Mouse (Mus musculus) CD4-positive, CD25-positive, alpha-beta regulatory T cell, adult 2 months (primary cell): ENCODE measurements around the gene Spag8.

Experiments used
- DNase-seq: peaks from one replicate; pipeline ENCODE4 v3.0.0-alpha.2; 2012; ENCODE audit warnings: low read depth, low spot score

The Spag8 gene

DNA sequence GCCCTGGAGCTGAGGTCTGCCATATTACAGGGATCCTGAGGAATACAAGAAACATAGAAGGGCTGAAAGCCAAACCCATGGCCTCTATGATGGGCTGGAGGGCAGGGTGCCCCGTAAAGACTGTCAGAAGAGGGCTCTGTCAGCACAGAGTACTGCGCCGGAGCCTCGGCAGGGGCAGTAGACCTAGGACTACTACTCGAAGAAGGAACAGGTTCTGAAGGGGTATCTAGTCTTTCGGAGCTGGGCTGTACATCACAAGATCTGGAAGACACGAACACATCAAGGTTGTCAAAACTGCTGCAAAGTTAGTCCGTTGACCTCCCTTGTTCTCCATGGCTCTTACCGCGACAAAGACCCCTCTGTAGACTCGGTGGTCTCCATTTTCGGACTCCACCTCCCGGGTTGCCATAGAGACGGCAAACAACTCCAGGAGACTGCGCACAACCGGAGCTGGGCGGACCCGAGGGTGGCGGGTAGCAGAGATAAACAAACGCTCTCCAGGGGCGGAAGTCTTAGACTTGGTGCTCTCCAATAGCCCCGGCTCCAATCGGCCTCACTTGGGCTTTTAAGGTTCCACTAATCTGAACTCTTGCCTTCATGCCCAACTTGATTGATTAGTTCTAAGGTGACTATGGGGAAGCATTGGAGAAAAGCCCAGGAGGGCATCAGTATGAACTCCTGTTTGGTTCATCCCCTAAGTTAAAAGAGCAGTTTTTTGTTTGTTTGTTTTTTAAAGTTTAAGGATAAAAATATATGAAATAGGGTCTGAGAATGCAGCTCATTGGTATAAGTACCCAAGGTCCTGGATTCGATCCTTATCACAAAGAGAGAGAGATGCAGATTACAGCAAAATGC lies at the start of gene Spag8:
Gene Spag8 (minus strand): TSS at position 434 of the 855 bp plus-strand sequence.
- DNase-seq: peak; percentile 46

DNA sequence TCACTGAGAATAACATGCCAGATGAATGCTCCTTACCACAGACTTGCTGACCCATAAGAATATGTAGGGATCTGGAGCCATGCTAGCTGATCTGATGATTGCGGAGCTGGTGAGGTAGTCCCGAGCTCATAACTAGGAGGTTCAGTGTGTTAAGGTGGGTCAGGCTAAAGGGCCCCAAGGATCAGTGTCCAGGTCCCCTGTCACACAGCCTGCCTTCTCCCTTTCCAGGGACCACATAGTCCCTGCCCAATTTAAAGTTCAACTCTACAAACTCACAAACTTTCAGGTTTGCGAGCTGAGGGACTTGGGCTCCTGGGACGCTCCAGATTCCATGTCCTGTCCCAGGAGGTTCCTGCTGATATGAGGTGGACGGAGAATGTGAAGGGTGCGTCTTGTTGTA lies 47.3 kb upstream of the Spag8 start, which contains the start of gene Olfr70:
Gene Olfr70 (minus strand): TSS at position 101 of the 400 bp plus-strand sequence.
- DNase-seq: no peak

- no peak for DNase-seq
Measured at GRCm38 (mm10) chr4:43696561-43696960, 43.2 kb upstream of the Spag8 start.

GRCm38 (mm10) chr4:43695249-43695671 lies 41.9 kb upstream of the Spag8 start:
- DNase-seq: no peak

DNA sequence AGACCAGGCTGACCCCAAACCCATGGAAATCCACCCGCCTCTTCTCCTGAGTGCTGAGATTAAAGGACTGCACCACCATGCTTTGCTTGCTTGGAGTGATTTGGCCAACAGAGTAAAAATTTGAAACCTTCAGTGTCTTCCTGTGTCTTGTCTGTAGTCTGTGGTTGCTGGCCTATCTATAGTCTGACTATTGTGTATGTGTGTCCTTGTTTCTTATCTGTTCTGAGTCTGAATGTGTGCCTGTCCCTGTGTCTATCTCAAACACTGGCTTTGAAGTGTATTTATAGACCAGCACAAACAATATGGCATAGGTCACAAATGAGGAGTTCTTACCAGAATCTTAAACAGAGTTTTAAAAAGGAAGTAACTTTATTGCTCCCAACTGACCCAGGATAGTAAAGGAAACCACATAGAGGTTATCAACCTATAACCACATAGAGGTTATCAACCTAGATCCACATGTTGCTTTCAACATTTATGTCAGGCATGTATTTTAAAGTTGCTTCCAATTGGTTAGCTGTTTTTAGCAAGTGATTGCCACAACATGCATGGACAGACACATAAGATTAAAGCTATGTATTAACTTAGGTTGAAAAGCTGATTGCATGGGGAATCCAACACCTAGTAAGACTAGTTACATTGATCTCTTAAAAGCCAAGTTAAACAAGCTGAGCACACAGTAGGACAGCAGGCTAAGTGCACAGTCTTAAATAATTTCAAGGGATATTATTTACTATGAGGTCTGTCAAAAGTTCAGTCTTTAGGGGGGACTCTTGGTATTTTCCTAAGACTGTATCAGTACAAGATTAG lies 41.2 kb upstream of the Spag8 start:
- no peak for DNase-seq

DNA sequence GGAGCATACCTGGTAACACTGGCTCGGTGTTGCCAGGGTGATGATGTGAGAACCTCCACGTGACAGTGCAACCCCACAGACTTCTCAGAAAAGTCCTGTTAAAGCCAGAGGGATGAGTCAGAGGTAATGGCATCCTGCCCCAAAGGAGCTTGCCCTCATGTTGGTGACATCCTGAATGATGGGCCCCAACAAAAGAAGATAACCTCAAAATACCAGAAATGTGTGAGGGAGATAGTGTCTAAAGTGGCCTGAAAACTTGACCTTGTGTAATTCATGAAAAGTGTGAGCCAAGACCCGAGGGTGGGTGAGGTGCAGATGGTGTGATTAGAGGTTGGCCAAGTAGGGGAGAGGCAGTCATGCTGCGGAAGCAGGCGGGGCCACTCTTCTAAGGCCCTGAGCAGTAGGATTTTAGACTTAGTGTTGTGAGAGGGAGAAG lies 40.4 kb upstream of the Spag8 start:
- DNase-seq: no peak

GRCm38 (mm10) chr4:43691026-43691425 lies 37.6 kb upstream of the Spag8 start:
- DNase-seq: no peak

DNA sequence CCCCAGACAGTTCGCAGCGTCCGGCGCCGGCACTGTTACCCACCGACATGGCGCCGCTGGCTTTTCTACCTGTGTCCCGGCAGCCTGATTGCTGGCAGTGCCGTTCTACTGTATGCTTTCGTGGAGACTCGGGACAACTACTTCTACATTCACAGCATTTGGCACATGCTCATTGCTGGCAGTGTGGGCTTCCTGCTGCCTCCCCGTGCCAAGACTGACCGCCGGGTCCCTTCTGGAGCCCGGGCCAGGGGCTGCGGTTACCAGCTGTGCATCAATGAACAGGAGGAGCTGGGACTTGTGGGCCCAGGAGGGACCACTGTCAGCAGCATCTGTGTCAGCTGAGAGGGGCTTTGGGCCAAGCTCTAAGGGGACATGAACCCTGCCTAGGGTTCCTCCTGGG lies 36.6 kb upstream of the Spag8 start:
- DNase-seq: no peak

DNA sequence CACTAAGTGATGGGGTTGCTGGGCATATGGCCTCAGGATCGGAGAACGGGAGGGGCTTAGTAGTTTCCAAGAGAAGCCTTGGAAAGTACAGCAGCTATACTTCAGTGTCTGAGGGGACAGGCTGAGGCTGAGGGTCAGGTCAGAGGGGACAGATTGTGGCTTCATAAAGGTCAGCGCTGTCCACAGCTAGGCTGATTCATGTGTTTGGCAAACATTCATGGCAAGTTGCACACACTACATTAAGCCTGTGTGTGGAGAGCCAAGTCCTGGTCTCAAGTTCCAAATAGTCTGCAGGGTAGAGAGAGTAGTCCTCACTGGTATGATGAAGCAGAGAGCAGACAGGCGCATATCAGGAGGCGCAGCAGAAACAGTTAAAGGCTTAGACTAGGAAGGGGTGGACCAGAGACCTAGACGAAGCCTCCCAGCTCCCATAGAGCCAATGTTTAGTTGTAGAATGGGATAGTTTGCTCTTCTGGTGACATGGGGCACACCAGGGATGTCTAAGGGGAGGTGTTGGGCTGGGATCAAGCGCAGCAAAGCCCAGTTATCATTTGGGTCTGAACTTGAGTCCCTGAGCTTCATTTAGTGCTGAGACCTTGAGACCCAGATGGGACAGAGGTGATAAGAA lies 26.1 kb upstream of the Spag8 start:
- DNase-seq: no peak

DNA sequence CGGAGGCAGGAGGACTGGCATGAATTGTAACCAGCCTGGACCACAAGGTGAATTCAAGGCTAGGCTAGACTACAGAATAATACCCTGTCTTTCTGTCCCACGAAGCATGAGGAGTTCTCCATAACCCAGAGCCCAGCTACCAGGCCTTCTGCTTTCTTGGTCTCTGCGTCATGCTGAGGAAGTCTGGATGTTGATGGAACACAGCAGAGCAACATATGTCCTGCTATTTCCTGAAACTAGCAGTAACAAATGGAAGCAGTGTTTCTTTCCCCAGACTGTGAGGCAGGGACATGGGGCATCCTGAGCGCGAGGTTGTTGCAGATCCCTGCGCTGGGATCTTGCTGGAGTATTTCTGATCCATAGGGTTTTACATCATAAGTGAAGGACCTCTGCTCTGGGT lies 25.1 kb upstream of the Spag8 start:
- no peak for DNase-seq

DNA sequence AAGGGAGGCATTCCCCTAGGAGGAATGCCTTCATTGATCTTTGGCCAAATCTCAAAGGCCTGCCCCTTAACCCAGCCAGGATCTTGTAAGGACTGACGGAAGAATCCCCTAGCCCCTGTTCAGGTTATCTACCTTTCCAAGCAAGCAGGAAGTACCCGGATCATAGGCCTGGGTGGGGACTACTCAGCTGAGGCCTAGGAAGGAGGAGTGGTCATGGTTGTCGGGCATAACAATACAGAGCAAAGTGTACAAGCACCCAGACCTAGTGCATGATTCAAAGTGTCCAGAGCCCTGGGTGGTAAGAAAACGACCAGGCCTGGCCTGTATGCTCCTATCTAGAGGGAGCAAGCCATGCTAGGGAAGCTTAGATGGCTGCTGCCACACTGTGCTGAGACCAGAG lies 22.2 kb upstream of the Spag8 start:
- DNase-seq: no peak

- no peak for DNase-seq
Measured at GRCm38 (mm10) chr4:43674974-43675373, 21.6 kb upstream of the Spag8 start.

DNA sequence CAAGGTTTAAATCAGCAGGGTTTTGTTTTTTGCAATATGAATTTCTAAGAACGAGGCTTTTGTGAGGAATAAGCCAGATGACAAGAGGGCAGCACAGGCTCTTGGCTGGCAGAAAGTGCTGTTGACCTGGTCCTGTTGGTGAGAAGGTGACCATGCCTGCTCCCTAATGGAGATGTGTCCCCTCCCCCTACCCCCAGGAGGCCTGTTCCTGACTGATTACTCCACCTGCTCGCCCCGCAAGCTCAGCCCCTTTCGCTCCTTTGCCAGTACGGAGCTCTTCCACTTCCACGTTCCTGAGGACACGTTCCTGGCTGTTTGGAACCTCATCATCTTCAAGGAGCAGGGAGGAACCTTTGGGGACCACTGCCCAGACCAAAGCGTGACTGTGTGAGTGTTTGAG lies 20.3 kb upstream of the Spag8 start:
- DNase-seq: no peak

DNA sequence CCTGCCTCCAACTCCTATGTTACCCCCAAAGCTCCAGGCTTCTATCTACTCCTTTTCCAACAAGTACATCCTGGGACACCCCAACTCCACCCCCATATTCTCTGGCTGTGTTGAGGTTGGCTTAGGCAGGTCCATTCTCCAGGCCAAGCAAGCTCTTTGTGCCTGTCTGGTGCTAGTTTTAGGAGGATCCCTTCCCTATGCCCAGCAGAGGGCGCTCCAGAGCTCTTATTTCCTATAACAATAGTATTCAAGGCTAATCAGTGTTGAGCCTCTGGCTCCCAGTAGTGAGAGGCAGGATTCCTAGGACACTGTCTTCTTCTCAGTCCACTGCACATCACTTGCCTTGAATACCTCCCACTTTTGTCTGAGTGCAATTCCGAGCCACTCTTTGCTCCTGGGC lies 18.7 kb upstream of the Spag8 start:
- DNase-seq: peak; percentile 89

DNA sequence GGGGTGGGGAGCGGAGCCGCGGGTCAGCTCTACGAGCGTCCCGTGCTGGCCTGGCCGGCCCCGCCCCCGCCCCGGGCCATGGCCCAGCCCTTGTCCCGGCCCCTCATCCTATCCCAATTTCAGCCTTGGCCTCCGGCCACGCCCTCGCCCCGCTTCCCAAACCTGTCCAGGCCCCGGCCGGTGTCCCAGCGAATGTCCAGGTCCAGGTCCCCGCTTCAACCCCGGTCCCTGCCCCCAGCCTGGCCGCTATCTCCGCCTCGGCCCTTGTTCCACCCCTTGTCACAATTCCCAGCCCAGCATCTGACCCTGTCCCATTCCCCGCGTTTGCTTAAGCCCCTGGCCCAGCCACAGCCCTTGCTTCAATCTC lies 16.0 kb upstream of the Spag8 start:
- DNase-seq: no peak

DNA sequence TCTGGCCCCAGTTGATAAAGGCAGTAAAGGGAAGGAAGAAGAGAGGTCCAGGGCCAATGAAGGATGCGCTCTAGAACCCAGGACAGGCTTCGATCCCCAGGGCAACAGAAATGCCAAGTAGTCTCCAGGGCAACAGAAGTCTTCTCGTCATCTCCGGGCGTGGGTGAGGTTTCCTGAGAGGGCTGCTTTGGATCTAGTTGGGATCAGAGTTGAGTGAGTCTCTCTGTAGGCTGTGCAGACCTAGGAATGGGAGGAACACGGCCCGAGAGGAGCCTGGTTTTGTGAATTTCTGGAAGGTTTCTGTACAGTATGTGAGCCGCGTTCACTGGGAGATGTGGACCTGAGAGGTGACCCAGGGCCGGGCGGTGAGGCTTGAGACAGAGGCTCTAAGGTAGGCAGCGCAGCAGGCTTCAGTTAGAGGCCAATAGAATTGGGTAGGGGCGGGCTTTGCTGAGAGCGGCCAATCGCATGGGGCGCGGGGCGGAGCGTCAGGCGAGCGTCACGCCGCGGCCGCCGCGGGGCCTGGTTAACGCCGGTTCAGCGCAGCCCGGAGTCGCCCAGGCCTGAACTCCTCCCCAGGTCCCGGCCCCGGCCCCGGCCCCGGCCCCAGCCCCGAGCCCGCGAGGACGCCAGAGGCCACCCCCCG lies 15.5 kb upstream of the Spag8 start, which contains the start of the genes Tmem8b and Fam221b:
Gene Tmem8b (plus strand): TSS at position 190 of the 646 bp plus-strand sequence.
Gene Fam221b (minus strand): TSS at position 364 of the 646 bp plus-strand sequence.
- DNase-seq: peak; percentile 93

GRCm38 (mm10) chr4:43666412-43666811 lies 13.0 kb upstream of the Spag8 start:
- peak; percentile 43 for DNase-seq

DNA sequence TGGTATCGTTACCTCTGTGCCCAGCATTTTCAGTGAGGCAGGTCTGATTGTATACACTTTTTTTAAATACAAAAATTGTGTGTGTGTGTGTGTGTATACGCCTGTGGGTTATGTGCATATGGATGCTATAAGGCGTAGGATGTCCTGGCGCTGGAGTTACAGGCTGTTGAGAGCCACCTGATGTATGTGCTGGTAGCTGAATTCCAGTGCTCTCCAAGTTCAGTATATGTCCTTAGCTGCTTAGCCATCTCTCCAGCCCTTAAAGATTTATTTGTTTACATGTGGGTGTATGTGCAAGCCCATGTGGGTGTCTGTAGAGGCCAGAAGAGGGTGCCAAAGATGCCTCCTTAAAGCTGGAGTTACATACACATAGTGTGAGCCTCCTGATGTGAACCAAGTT lies 3.8 kb upstream of the Spag8 start:
- peak; percentile 23 for DNase-seq

- DNase-seq: peak; percentile 96
Measured at GRCm38 (mm10) chr4:43656339-43657109, 3.1 kb upstream of the Spag8 start, which contains the start of gene Hint2. TSS of gene Hint2 (minus strand) at chr4:43656466.

DNA sequence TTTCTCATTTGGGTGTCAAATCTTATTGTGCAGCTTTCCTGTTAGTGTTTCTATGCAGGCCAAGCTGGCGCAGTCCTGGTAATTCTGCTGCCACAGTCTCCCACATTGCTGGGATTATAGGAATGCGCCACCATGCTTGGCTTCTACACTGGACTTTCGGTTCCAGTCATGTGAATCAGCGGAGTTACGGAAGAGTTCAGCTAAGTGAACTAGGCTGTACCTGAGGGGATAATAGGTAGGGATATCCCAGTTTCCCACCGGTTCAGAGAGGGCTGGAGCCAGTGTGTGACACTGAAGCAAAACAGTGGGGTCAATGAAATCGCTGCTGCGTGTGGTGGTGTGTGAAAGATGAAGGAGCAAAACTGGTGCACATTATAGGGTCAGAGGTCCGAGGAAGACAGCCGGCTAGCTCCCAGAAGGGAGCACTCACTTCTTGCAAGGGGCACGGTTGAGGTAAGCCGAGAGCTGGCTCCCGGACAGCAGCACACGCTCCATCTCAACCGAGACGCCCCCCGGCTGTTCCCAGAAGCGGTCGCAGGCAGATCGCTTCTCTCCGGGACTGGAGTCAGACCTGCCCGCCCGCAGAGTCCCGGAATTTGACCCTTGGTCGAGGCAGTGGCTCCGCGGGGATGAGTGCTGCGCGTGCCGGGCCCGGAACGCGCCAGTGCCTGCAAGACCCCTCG lies 2.4 kb upstream of the Spag8 start:
- DNase-seq: no peak
